ENCODE assay signal across 8 mouse cellular contexts in genomic region chr2:45107555-45107954, GRCm38 (mm10). TPM values are rescaled to one million over a fixed set of nuclear protein-coding genes. Genes with fewer than 3 reads are reported as not detected.
DNase-seq lines count a peak whose midpoint lies in the region; ATAC-seq and TF ChIP-seq lines count a peak whose summit lies in the region.

No protein-coding gene starts in this region.

- peaks cover 100% of the 10 kb centered on the region for H3K79me2 ChIP-seq in CH12.LX (replicated peaks; ENCODE audit: control insufficient read depth, extremely low read depth, insufficient read depth, poor library complexity, severe bottlenecking)

- DNase-seq in gastrocnemius, adult 2 months: no peak
- no peak for DNase-seq in gastrocnemius, postnatal 25 days
- no peak for DNase-seq in CH12.LX (ENCODE audit: extremely low read depth)
- no peak for DNase-seq in ovary, adult 18-20 months (ENCODE audit: low spot score)
- DNase-seq in T-cell, adult 2 months (ENCODE audit: low spot score): no peak
- no peak for DNase-seq in right cerebral cortex, adult 2 months (ENCODE audit: low spot score in 2 of 2)

- no peak for TF ChIP-seq RAD21 in CH12.LX (IDR thresholded peaks at IDR 0.05; ENCODE audit: low read depth, low read length)

- peak overlapping the region; percentile 93 for H3K4me3 ChIP-seq in gastrocnemius, adult 2 months
- peak overlapping the region; percentile 5 to 79 (median 73) for H3K4me3 ChIP-seq in CH12.LX (replicated peaks in 1 of 3; ENCODE audit: low read depth in 2 of 3, low read length in 2 of 3, poor library complexity in 1 of 3)
- H3K4me3 ChIP-seq in forebrain, embryonic 16.5 days (replicated peaks; ENCODE audit: low read length): peak overlapping the region; percentile 85
- peak overlapping the region; percentile 92 for H3K4me3 ChIP-seq in liver, embryonic 15.5 days (replicated peaks)

- no peak for TF ChIP-seq POLR2A in CH12.LX (IDR thresholded peaks at IDR 0.05; ENCODE audit: low read depth, low read length)

- H3K36me3 ChIP-seq in CH12.LX (replicated peaks in 1 of 2; ENCODE audit: control insufficient read depth in 1 of 2, insufficient read depth in 1 of 2, low read length in 1 of 2): peaks cover 4 to 6% of the 10 kb centered on the region in 2 experiments
- no peaks in the 10 kb centered on the region for H3K36me3 ChIP-seq in forebrain, embryonic 16.5 days (ENCODE audit: control insufficient read depth, insufficient read depth)
- H3K36me3 ChIP-seq in liver, embryonic 15.5 days (replicated peaks): 0 out of 2 replicates have a peak, but pooled peaks cover 3% of the 10 kb centered on the region

- H3K4me2 ChIP-seq in CH12.LX (ENCODE audit: insufficient read depth, low read depth, poor library complexity, severe bottlenecking): peak overlapping the region; percentile 87
- peak overlapping the region; percentile 71 for H3K4me2 ChIP-seq in forebrain, embryonic 16.5 days (ENCODE audit: low read length)
- peak overlapping the region; percentile 88 for H3K4me2 ChIP-seq in liver, embryonic 15.5 days

- intact Hi-C loops in gastrocnemius, adult 2 months (cut with DNase I): no loop called here

- peaks cover 0 to 18% of the 10 kb centered on the region in 2 experiments; a peak in 2 of 4 replicates for H3K4me1 ChIP-seq in CH12.LX (ENCODE audit: control insufficient read depth in 1 of 2, insufficient read depth in 2 of 2)
- peaks cover 44% of the 10 kb centered on the region for H3K4me1 ChIP-seq in forebrain, embryonic 16.5 days (replicated peaks; ENCODE audit: control insufficient read depth, insufficient read depth, low read length)
- H3K4me1 ChIP-seq in liver, embryonic 15.5 days (replicated peaks): peaks cover 63% of the 10 kb centered on the region

- dilution Hi-C loops in CH12.LX (cut with MboI; ENCODE audit: extremely low pct_ligation_motif_present, extremely low pct_unique_long_range_greater_than_20kb, low sequenced_read_pairs): no loop called here

- peak overlapping the region; percentile 100 for H3K9ac ChIP-seq in CH12.LX (ENCODE audit: insufficient read depth, low read depth)
- peak overlapping the region; percentile 90 for H3K9ac ChIP-seq in forebrain, embryonic 16.5 days (replicated peaks; ENCODE audit: low read depth, low read length)
- H3K9ac ChIP-seq in liver, embryonic 15.5 days: no peak overlapping the region

- ATAC-seq in forebrain, embryonic 16.5 days: no peak
- ATAC-seq in liver, embryonic 15.5 days (ENCODE audit: insufficient read depth): no peak

- WGBS in forebrain, embryonic 16.5 days: 20% methylated on average over 2 of the region's 2 CpGs
- WGBS in liver, embryonic 15.5 days (ENCODE audit: insufficient replicate concordance): 28% methylated on average over 2 of the region's 2 CpGs

- no peak for TF ChIP-seq CTCF in gastrocnemius, adult 2 months (IDR thresholded peaks at IDR 0.05)
- TF ChIP-seq CTCF in CH12.LX (conservative IDR thresholded peaks at IDR 0.05 in 1 of 2, IDR thresholded peaks at IDR 0.05 in 1 of 2; ENCODE audit: low read depth in 2 of 2, low read length in 2 of 2): no peak

- no peaks in the 10 kb centered on the region for H3K27me3 ChIP-seq in CH12.LX (replicated peaks)
- no peaks in the 10 kb centered on the region for H3K27me3 ChIP-seq in forebrain, embryonic 16.5 days (replicated peaks; ENCODE audit: control insufficient read depth, insufficient read depth, low read length)
- no peaks in the 10 kb centered on the region; the same call in 1 of the 2 replicates for H3K27me3 ChIP-seq in liver, embryonic 15.5 days

- no peak for TF ChIP-seq EP300 in CH12.LX (IDR thresholded peaks at IDR 0.05; ENCODE audit: low read length)

- in situ Hi-C loops in CH12.LX (cut with MboI; ENCODE audit: low pct_ligation_motif_present, low pct_unique_long_range_greater_than_20kb, low sequenced_read_pairs): loop anchor here (10.0 to 25.0 kb wide), 3 partner anchors 183 to 1330 kb away; partner anchors contain the start of gene Gtdc1

- H3K9me3 ChIP-seq in CH12.LX (replicated peaks; ENCODE audit: low read length): no peaks in the 10 kb centered on the region
- H3K9me3 ChIP-seq in forebrain, embryonic 16.5 days (ENCODE audit: control insufficient read depth, low read length): no peaks in the 10 kb centered on the region
- H3K9me3 ChIP-seq in liver, embryonic 15.5 days (replicated peaks): no peaks in the 10 kb centered on the region

- peak overlapping the region; percentile 99 for H3K27ac ChIP-seq in gastrocnemius, adult 2 months
- H3K27ac ChIP-seq in CH12.LX (ENCODE audit: insufficient read depth, low read depth): peak overlapping the region; percentile 22; the same call in 1 of the 2 replicates
- H3K27ac ChIP-seq in forebrain, embryonic 16.5 days (ENCODE audit: low read length): peak overlapping the region; percentile 98
- H3K27ac ChIP-seq in liver, embryonic 15.5 days (replicated peaks): peak overlapping the region; percentile 91

TF ChIP-seq in CH12.LX, 34 proteins besides CTCF, POLR2A, EP300 and RAD21:
- TF ChIP-seq MAX (IDR thresholded peaks at IDR 0.05; ENCODE audit: low read length) (no peak), GABPA (IDR thresholded peaks at IDR 0.05; ENCODE audit: insufficient replicate concordance, low read depth, low read length) (no peak), TCF12 (IDR thresholded peaks at IDR 0.05; ENCODE audit: low read depth, low read length) (no peak), SIN3A (IDR thresholded peaks at IDR 0.05; ENCODE audit: low read length) (no peak), JUND (conservative IDR thresholded peaks at IDR 0.05; ENCODE audit: low read depth, low read length) (peak; percentile 41; the same call in 1 of the 2 replicates), PAX5 (IDR thresholded peaks at IDR 0.05; ENCODE audit: low read length) (no peak), RCOR1 (conservative IDR thresholded peaks at IDR 0.05; ENCODE audit: low read depth, low read length) (no peak)

RNA-seq across cellular contexts. Expression of gene Zeb2, which starts 9.6 kb away (rescaled TPM):
- 10 to 100 TPM; 31.3 to 41.6 TPM for total RNA-seq in gastrocnemius, adult 2 months (2021)
- 10 to 100 TPM; 39.6 to 47.4 TPM for total RNA-seq in gastrocnemius, postnatal 25 days (2021)
- total RNA-seq in CH12.LX (2012; rRNA removed) (20.6 and 25.8 TPM in 2 replicates), CH12.LX (2014; rRNA removed) (12.9 and 13.2 TPM in 2 replicates)
- 20.8 and 21.1 TPM in 2 replicates for polyA plus RNA-seq in CH12.LX (2012; ENCODE audit: insufficient read length, low read depth)
- 120 and 151 TPM in 2 replicates for polyA plus RNA-seq in forebrain, embryonic 16.5 days (2015; fragmentation: Nextera tagmentation; extraction: Ambion mirVana)
- 11.2 and 12.1 TPM in 2 replicates for polyA plus RNA-seq in liver, embryonic 15.5 days (2015; fragmentation: Nextera tagmentation; extraction: Ambion mirVana)

Comparison
In these comparisons a context has a peak if more than half of its experiments do, and no peak if none do; other contexts are left out.
1. H3K27ac ChIP-seq: peak in every context shown above with its lines; median percentile 99 in gastrocnemius, adult 2 months; 98 in forebrain, embryonic 16.5 days; 91 in liver, embryonic 15.5 days; 22 in CH12.LX.